Mouse (Mus musculus): ENCODE measurements around the gene Ly75. TPM values are rescaled to one million over a fixed set of nuclear protein-coding genes. Genes with fewer than 3 reads are reported as not detected.
A peak's percentile ranks its signal among the peaks of the same experiment; 100 is the strongest.

The Ly75 gene
- polyA plus RNA-seq, 1 experiment from 2014 or later: 3.5 TPM

GRCm38 (mm10) chr2:60291381-60291780 lies 91.7 kb downstream of the Ly75 start:
- no peak for DNase-seq (ENCODE audit: low spot score)
- H3K36me3 ChIP-seq (replicated peaks; ENCODE audit: control insufficient read depth, insufficient read depth, low read depth, low read length): no peaks in the 10 kb centered on the region
- no peak overlapping the region for H3K4me2 ChIP-seq (ENCODE audit: low read depth, low read length)
- 81% methylated on average over 4 of the region's 4 CpGs for WGBS
- no peak for ATAC-seq (replicated peaks; ENCODE audit: insufficient number of reproducible peaks, low FRiP score, low TSS enrichment, low read depth)
- H3K27ac ChIP-seq (replicated peaks; ENCODE audit: low read depth, low read length): no peak overlapping the region
- no peak overlapping the region for H3K4me3 ChIP-seq (ENCODE audit: low read depth, low read length)
- H3K27me3 ChIP-seq (ENCODE audit: control insufficient read depth, insufficient read depth, low read length): no peaks in the 10 kb centered on the region
- H3K9me3 ChIP-seq (replicated peaks; ENCODE audit: control insufficient read depth, low read length): no peaks in the 10 kb centered on the region
- no peak overlapping the region for H3K9ac ChIP-seq (replicated peaks; ENCODE audit: low read length)
- H3K4me1 ChIP-seq (ENCODE audit: control insufficient read depth, insufficient read depth, low read length): no peaks in the 10 kb centered on the region

- 83% methylated on average over 1 of the region's 1 CpGs for WGBS
- no peak overlapping the region for H3K27ac ChIP-seq (replicated peaks; ENCODE audit: low read depth, low read length)
- H3K4me3 ChIP-seq (ENCODE audit: low read depth, low read length): no peak overlapping the region
- no peaks in the 10 kb centered on the region for H3K9me3 ChIP-seq (replicated peaks; ENCODE audit: control insufficient read depth, low read length)
- no peaks in the 10 kb centered on the region for H3K27me3 ChIP-seq (ENCODE audit: control insufficient read depth, insufficient read depth, low read length)
- DNase-seq (ENCODE audit: low spot score) (no peak), ATAC-seq (replicated peaks; ENCODE audit: insufficient number of reproducible peaks, low FRiP score, low TSS enrichment, low read depth) (no peak)
- H3K9ac ChIP-seq (replicated peaks; ENCODE audit: low read length): no peak overlapping the region
- H3K4me2 ChIP-seq (ENCODE audit: low read depth, low read length): no peak overlapping the region
- H3K4me1 ChIP-seq (ENCODE audit: control insufficient read depth, insufficient read depth, low read length): no peaks in the 10 kb centered on the region
- no peaks in the 10 kb centered on the region for H3K36me3 ChIP-seq (replicated peaks; ENCODE audit: control insufficient read depth, insufficient read depth, low read depth, low read length)
Observed at GRCm38 (mm10) chr2:60289451-60289850, 93.7 kb downstream of the Ly75 start.

- Histone ChIP-seq H3K9me3 (replicated peaks; ENCODE audit: control insufficient read depth, low read length) (no peaks in the 10 kb centered on the region), H3K4me2 (ENCODE audit: low read depth, low read length) (no peak overlapping the region), H3K27me3 (ENCODE audit: control insufficient read depth, insufficient read depth, low read length) (no peaks in the 10 kb centered on the region), H3K9ac (replicated peaks; ENCODE audit: low read length) (no peak overlapping the region), H3K4me1 (ENCODE audit: control insufficient read depth, insufficient read depth, low read length) (no peaks in the 10 kb centered on the region), H3K27ac (replicated peaks; ENCODE audit: low read depth, low read length) (no peak overlapping the region), H3K36me3 (replicated peaks; ENCODE audit: control insufficient read depth, insufficient read depth, low read depth, low read length) (no peaks in the 10 kb centered on the region), H3K4me3 (ENCODE audit: low read depth, low read length) (no peak overlapping the region)
- WGBS: 91% methylated on average over 4 of the region's 4 CpGs
- ATAC-seq (replicated peaks; ENCODE audit: insufficient number of reproducible peaks, low FRiP score, low TSS enrichment, low read depth) (no peak), DNase-seq (ENCODE audit: low spot score) (no peak)
Observed at GRCm38 (mm10) chr2:60288606-60289005, 94.5 kb downstream of the Ly75 start.

- ATAC-seq (replicated peaks; ENCODE audit: insufficient number of reproducible peaks, low FRiP score, low TSS enrichment, low read depth): no peak
- H3K9me3 ChIP-seq (replicated peaks; ENCODE audit: control insufficient read depth, low read length): no peaks in the 10 kb centered on the region
- no peaks in the 10 kb centered on the region for H3K27me3 ChIP-seq (ENCODE audit: control insufficient read depth, insufficient read depth, low read length)
- H3K4me2 ChIP-seq (ENCODE audit: low read depth, low read length): no peak overlapping the region
- no peak overlapping the region for H3K27ac ChIP-seq (replicated peaks; ENCODE audit: low read depth, low read length)
- H3K4me3 ChIP-seq (ENCODE audit: low read depth, low read length): no peak overlapping the region
- DNase-seq (ENCODE audit: low spot score): no peak
- WGBS: 93% methylated on average over 8 of the region's 8 CpGs
- H3K36me3 ChIP-seq (replicated peaks; ENCODE audit: control insufficient read depth, insufficient read depth, low read depth, low read length): no peaks in the 10 kb centered on the region
- H3K9ac ChIP-seq (replicated peaks; ENCODE audit: low read length): no peak overlapping the region
- H3K4me1 ChIP-seq (ENCODE audit: control insufficient read depth, insufficient read depth, low read length): no peaks in the 10 kb centered on the region
Observed at GRCm38 (mm10) chr2:60285107-60285617, 97.9 kb downstream of the Ly75 start.

- no peak for ATAC-seq (replicated peaks; ENCODE audit: insufficient number of reproducible peaks, low FRiP score, low TSS enrichment, low read depth)
- no peaks in the 10 kb centered on the region for H3K9me3 ChIP-seq (replicated peaks; ENCODE audit: control insufficient read depth, low read length)
- peak within 1 kb of the TSS; percentile 69 for H3K9ac ChIP-seq (replicated peaks; ENCODE audit: low read length)
- 60% methylated on average over 4 of the region's 4 CpGs for WGBS
- no peak for DNase-seq (ENCODE audit: low spot score)
- H3K27me3 ChIP-seq (ENCODE audit: control insufficient read depth, insufficient read depth, low read length): no peaks in the 10 kb centered on the region
- no peaks in the 10 kb centered on the region for H3K36me3 ChIP-seq (replicated peaks; ENCODE audit: control insufficient read depth, insufficient read depth, low read depth, low read length)
- H3K27ac ChIP-seq (replicated peaks; ENCODE audit: low read depth, low read length): no peak within 1 kb of the TSS
- H3K4me2 ChIP-seq (ENCODE audit: low read depth, low read length): peak within 1 kb of the TSS; percentile 88
- no peaks in the 10 kb centered on the region for H3K4me1 ChIP-seq (ENCODE audit: control insufficient read depth, insufficient read depth, low read length)
- peak within 1 kb of the TSS; percentile 50 for H3K4me3 ChIP-seq (ENCODE audit: low read depth, low read length)
Observed at GRCm38 (mm10) chr2:60284467-60284821, 98.7 kb downstream of the Ly75 start, which contains the start of gene Cd302. TSS of gene Cd302 (minus strand) at chr2:60284488.

GRCm38 (mm10) chr2:60283751-60284466 lies 99.2 kb downstream of the Ly75 start:
- peak overlapping the region; percentile 50 for H3K4me3 ChIP-seq (ENCODE audit: low read depth, low read length)
- H3K4me1 ChIP-seq (ENCODE audit: control insufficient read depth, insufficient read depth, low read length): no peaks in the 10 kb centered on the region
- peak overlapping the region; percentile 88 for H3K4me2 ChIP-seq (ENCODE audit: low read depth, low read length)
- H3K9ac ChIP-seq (replicated peaks; ENCODE audit: low read length): peak overlapping the region; percentile 69
- H3K27ac ChIP-seq (replicated peaks; ENCODE audit: low read depth, low read length): no peak overlapping the region
- no peaks in the 10 kb centered on the region for H3K36me3 ChIP-seq (replicated peaks; ENCODE audit: control insufficient read depth, insufficient read depth, low read depth, low read length)
- no peaks in the 10 kb centered on the region for H3K9me3 ChIP-seq (replicated peaks; ENCODE audit: control insufficient read depth, low read length)
- no peaks in the 10 kb centered on the region for H3K27me3 ChIP-seq (ENCODE audit: control insufficient read depth, insufficient read depth, low read length)
- 1% methylated on average over 41 of the region's 42 CpGs for WGBS
- peak; percentile 85 for ATAC-seq (replicated peaks; ENCODE audit: insufficient number of reproducible peaks, low FRiP score, low TSS enrichment, low read depth)
- DNase-seq (ENCODE audit: low spot score): peak; percentile 66

GRCm38 (mm10) chr2:60283208-60283750 lies 99.8 kb downstream of the Ly75 start:
- DNase-seq (ENCODE audit: low spot score) (no peak), ATAC-seq (replicated peaks; ENCODE audit: insufficient number of reproducible peaks, low FRiP score, low TSS enrichment, low read depth) (no peak)
- H3K4me1 ChIP-seq (ENCODE audit: control insufficient read depth, insufficient read depth, low read length): no peaks in the 10 kb centered on the region
- 6% methylated on average over 9 of the region's 9 CpGs for WGBS
- no peaks in the 10 kb centered on the region for H3K27me3 ChIP-seq (ENCODE audit: control insufficient read depth, insufficient read depth, low read length)
- peak overlapping the region; percentile 50 for H3K4me3 ChIP-seq (ENCODE audit: low read depth, low read length)
- H3K36me3 ChIP-seq (replicated peaks; ENCODE audit: control insufficient read depth, insufficient read depth, low read depth, low read length): no peaks in the 10 kb centered on the region
- H3K4me2 ChIP-seq (ENCODE audit: low read depth, low read length): peak overlapping the region; percentile 88
- H3K9me3 ChIP-seq (replicated peaks; ENCODE audit: control insufficient read depth, low read length): no peaks in the 10 kb centered on the region
- peak overlapping the region; percentile 69; the same call in 1 of the 2 replicates for H3K9ac ChIP-seq (replicated peaks; ENCODE audit: low read length)
- no peak overlapping the region for H3K27ac ChIP-seq (replicated peaks; ENCODE audit: low read depth, low read length)

- Histone ChIP-seq H3K9ac (replicated peaks; ENCODE audit: low read length) (no peak overlapping the region), H3K4me3 (ENCODE audit: low read depth, low read length) (no peak overlapping the region), H3K27me3 (ENCODE audit: control insufficient read depth, insufficient read depth, low read length) (no peaks in the 10 kb centered on the region), H3K4me1 (ENCODE audit: control insufficient read depth, insufficient read depth, low read length) (no peaks in the 10 kb centered on the region), H3K9me3 (replicated peaks; ENCODE audit: control insufficient read depth, low read length) (no peaks in the 10 kb centered on the region), H3K36me3 (replicated peaks; ENCODE audit: control insufficient read depth, insufficient read depth, low read depth, low read length) (no peaks in the 10 kb centered on the region), H3K4me2 (ENCODE audit: low read depth, low read length) (no peak overlapping the region; the same call in 1 of the 2 replicates), H3K27ac (replicated peaks; ENCODE audit: low read depth, low read length) (no peak overlapping the region)
- no peak for ATAC-seq (replicated peaks; ENCODE audit: insufficient number of reproducible peaks, low FRiP score, low TSS enrichment, low read depth)
- no peak for DNase-seq (ENCODE audit: low spot score)
- WGBS: 56% methylated on average over 4 of the region's 4 CpGs
Observed at GRCm38 (mm10) chr2:60282625-60283024, 100.5 kb downstream of the Ly75 start.
